Mouse (Mus musculus) left cerebral cortex, adult 11 months (tissue): ENCODE data around the gene Flywch1.

Experiments
- DNase-seq: peaks from one replicate; pipeline ENCODE4 v3.0.0; 2022; ENCODE audit warnings: low spot score

Flywch1 gene

DNA sequence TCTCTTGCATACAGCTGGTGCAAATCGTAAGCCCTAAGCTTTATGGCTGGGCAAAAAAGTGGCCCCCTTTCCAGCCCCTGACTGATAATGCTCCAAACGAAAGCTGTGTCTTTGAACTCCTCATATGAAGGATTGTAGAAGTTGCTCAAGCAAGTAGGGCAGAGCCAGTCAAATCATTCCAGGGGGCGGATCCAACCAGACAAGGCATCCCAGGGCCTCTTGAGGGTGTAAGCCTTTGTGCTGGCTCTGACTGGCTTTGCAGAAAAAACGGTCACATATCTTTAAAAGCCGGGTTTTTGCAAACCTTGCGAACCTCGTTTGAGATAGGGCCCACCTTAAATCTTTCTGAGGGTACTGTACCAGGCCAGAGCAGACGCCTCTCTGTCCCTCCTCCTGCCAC, 27.3 kb downstream of the Flywch1 start:
- DNase-seq, result no peak

DNA sequence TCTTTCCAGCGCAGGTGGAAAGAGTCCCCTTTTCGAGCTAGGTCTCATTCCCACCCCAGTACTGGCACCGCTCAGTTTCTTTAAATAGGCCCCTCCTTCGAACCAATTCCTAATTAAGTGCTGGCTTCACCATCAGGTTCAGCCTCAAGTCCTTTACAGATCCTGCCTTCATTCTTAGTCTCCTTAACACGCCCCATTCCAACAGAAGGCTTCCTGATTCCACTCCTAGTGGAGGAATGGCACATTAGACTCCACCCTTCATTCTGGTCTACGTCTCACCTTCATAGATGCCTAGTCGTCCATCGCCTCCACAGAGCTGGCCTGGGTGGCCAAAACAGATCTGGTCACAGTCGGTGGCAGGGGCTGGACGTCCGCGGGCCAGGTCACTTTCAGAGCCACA, 28.5 kb downstream of the Flywch1 start:
- no peak for DNase-seq

DNA sequence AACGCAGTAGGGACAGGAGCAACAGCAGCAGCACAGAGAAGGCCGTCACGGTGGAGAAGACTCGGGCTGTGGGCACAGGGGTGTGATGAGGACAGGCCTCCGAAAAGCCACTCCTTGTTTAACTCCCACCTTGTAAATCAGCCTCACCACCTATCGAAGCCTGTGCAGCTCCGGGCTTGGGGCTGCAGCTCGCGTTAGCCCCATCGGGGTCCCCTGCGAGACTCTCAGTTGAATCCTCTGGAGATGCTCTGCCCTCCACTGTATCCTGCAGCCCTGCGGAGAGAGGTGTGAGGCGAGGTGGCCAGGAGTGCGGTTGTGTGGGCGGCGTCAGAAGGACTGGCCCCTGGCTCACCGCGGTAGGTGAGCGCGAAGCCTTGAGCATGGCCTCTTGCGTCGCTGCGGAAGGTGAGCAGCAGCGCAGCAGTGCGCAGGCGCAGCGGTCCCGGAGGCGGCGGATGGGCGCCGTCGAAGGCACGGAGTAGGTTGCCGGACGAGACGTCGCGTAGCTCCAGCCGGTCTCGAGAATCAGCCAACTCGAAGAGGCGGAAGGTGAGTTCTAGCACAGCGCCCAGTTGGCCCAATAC, 29.1 kb downstream of the Flywch1 start:
- DNase-seq, result no peak

DNA sequence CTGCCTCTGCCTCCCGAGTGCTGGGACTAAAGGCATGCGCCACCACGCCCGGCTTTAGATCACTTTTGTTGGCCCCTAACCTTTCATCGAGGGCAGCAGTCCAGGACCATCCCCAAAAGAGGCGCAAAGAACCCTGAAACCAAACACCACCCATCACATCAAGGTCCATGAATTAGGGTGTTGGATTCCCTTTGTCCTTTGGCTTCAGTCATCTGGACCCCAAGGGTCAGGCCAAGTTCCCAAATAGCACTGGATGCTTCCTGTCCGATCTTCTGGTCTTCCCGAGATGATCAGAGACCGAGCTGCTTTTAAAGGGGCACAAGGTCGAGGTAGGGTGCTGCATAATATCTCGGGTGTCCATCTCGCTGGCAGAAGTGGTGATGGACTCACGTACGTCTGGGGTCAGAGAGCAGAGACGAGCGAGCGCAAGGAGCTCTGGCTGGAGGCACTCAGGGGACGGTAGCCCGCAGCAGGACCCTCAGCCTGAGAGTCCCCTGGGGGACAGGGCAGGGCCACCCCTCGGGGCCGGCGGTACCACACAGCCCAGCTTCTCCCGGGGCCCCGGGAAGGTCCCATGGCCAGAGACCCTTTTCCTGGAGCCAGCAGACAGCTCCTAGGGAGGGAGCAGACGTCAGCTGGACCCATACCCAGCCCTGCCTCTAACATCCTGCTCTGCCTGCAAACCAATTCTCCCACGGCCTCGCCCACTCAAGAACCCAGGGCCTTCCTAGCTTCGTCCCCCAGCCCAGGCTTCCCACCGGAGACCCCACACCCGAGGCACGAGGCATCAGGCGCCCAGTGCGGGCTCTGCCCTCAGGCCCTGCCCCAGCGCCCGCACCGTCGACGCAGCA, 29.8 kb downstream of the Flywch1 start:
- DNase-seq, result no peak

DNA sequence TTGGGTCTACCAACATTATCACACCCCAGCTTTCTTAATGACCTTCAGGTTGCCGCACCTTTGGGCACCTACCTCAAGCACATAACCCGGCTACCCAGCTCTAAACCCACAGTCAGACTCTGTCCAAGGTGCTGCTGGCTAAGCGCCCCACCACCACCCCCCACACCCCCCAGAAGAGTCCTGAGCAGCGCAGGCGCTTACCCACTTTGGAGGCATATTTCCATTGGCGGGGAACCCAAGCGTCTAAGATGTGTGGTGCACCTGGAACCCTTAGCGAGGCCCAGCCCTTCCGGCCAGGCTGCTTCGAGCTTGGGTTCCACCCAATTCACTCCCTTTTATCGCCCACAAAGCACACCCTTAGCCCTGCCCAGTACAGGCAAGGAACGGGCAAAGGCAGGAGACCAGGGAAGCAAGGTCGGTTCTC, 30.8 kb downstream of the Flywch1 start, which contains the start of gene Paqr4:
Gene Paqr4 (minus strand): TSS at position 270 of the 424 bp plus-strand sequence.
- no peak for DNase-seq

DNA sequence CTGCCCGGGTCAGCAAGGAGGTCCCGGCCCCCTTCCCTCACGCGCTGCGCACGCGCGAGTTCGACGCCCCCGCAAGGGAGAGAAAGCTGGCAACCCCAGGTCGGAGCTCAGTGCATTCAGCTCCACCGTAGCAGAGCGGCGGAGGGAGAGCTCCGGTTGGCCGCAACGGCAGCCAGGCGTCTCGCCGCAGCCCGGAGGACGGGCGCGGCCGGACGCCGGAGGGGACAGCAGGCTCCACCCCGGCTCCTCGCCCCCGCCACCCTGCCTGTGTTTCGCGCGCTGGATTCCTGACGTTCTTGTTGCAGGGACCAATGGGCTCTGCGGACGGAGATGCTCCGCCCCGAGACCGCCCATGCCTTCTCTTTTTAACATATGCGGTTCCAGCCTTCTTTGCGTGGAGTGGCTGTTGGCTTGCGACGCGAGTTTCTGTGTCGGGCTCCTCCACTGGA, 31.2 kb downstream of the Flywch1 start:
- peak; percentile 90 for DNase-seq

DNA sequence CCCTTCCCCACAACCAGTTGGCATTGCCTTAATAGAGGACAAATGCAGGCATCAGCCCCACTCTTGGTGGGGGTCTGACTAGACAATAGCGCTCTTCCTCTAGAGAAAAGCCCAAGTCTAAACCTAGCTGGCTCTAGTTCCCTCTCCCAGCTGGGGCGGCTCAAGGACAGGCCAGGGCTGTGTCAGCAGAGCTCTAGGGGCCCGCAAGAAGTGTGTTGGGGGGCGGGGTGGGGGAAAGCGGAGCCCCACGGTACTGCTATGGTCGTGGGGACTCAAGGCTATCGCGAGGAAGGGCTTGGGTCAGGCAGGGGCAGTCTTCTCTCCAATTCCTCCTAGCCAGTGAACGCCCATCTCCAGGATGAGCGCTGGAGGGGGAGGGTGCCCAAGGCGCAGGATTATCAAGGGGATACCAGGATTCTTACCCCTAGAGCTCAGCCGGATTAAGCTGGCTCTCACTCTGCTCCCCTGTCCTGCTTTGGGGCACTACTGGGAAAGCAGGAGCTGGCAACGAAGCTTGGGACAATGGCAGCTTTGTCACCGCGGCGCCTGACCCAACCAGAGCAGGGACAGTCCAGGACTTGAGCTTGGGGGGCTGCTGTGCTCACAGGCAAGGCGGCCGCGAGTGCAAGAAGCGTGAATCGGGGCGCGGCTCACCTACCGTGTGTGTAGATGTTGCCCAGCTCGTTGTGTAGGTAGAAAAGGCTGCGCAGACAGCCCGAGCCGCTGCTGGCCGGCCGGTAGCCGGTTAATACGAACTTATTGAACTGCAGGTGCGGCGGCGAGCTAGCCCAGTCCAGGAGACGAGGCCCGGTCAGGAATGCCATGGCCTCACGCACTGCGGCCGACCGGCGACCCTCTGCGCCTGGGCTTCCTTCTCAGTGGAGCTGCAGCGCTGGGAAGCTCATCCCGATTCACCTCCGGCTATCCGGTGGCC, 31.9 kb downstream of the Flywch1 start:
- DNase-seq, result no peak

DNA sequence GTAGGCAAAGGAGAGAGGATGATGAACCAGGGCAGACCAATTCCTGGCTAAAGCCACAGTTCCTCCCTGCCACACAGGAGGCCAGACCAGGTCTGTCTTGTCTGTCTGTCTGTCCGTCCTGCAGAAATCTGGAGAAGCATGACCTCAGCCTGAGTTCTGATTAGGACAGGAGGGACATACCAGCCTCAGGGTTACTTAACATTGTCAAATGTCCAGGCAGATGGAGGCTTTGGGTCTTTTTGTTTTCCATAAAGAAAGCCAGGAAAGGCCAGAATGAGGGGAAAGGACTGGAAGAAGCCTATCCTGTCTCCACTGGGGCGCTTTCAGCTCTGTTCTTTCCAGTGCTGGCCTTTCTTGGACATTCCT, 32.6 kb downstream of the Flywch1 start:
- no peak for DNase-seq

DNA sequence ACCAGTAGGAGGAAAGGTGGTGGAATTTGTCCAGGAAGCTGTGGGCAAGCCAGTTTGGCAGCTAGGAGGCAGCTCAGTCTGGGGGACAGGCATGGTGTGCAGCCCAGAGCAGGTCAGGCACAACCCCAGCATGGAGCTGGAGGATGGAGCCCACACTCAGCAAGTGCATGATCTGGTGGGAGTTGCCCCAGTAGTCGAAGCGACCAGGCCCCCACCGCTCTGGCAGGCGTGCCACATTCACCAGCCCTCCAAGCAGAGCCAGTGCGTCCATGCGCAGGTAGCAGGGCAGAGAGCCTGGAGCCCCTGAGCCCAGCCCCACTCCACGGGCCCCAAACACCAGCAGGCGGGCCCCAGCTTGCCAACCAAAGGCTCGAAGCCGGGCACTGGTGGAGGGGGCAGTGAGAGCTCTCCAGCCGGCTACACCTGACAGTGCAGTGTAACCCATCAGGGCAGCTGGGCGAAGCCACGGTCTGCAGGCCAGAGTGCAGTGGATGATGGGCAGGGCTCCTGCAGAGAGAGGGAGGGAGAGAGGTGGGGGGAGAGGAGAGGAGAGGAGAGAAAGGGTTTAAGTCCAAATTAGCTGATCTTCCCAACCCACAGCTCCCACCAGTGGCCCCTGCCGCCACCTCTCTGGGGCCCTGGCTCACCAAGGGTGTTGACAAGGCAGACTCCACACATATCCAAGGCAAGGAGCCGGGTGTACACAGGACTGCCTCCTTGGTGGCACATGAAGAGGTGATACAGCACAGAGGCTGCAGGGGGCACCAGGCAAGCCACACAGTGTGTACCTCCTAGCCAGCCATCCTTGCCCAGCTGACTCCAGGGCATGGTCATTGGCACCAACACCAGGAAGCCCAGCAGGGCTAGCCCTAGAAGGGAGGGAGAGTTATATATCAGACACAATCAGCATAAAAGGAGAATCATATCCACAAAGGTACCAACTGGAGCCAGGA, 33.6 kb downstream of the Flywch1 start:
- DNase-seq, result no peak

DNA sequence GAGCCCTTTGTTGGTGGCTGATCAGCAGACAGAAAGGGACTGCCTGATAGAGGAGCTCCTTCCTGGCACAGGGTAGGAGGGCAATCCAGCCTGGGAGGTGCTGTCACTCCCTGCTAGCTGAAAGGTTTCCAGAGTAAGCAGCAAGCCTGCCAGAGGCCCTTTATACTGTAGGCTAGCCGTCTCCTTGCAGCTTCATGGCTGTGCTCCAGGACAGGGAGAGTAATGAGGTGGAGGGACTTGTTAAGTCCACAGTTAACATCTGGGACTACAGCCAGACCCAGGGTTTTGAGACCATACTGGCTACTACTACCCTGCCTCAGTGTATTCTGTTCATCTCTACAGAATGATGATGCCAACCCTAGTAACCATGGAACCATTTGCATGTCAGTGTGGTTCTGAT, 37.1 kb downstream of the Flywch1 start:
- DNase-seq, result no peak

DNA sequence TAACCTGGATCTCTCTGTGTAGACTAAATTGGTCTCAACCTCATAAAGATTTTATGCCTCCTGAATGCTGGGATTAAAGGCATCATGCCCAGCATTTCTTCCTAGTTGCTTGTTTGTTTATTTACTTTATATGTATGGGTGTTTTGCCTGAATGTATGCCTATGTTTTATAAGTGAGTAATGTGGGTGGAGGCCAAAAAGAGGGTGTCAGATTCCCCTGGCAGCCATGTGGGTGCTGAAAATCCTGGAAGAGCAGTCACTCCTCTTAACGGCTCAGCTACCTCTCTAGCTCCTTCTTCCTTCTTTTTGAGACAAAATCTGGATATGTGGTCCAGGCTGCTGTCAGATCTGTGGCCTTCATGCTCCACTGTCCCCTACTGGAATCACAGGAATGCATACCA, 41.0 kb downstream of the Flywch1 start:
- DNase-seq, result no peak

DNA sequence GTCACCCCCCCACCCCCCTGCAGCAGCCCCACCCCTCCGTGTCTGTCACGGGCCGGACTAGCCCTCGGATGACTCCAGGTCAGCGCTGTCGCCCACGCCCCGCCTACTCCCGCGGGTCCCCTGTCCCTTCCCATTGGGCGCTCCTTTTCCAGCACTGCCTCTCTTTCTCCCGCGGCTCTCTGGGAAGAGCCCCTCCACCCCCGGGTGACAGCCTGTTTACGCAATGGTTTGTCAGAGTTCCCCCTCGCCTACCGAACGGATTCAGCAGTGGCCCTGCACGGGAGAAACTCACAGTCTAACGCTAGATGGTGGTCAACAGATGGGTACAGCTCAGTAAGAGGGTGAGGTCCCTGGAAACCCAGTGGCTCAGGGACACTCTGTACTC, 44.7 kb downstream of the Flywch1 start:
- DNase-seq, result no peak

DNA sequence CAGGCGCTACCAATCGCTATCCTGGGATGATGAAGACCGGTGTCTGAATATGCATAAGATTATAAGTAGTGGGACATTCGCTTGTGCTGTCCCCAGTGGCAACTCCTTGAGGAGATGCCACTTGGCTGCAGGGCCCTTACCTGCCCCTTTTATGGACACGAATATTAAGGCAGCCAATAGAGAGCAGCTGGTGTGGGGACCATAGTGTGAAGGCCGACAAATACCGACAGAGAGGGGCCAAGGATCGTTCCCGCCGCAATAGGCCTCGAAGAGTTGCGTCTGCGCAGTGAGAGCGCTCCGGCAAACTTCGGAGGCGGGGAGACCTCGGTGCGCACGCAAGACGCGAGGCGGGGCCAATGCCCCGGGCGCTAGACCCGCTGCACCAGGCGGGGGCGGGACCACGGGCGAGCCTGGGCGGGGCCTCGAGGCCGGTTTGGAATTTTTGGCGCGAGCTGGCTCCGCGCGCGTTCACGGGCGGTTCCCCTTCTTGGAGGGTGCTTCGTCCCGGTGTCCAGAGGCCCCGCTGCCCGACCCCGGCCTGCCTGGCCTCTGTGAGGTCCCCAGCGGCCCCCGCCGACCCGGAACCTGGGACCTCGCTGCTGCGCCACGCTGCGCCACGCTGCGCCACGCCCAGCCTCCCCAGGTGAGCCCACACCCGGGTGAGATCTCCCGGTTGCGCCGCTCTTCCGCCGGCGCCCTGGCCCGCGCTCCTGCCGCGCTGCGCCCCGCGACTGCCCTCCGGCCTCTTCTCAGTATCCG, 45.2 kb downstream of the Flywch1 start, which contains the start of gene Pkmyt1:
Gene Pkmyt1 (plus strand): TSS at position 338 of the 759 bp plus-strand sequence.
- peak; percentile 87 for DNase-seq

DNA sequence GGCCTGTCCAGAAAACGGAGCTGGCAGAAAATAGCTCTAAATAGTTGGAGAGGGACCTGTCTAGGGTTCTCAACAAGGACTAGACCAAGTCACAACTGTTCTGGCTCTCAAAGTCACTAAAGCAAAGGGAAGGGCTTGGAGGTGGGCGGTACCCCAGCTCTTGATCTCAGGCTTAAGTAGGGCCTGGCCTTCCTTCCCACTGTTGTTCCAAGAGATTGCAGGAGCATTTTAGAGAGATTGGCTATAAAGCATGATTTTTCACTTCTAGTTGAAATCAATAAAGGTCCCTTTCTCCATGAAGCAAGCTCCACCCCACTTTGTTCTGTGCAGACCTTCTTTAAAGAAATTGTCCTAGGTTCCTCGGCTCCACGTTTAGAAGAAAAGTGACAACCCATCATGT, 45.9 kb downstream of the Flywch1 start:
- no peak for DNase-seq

DNA sequence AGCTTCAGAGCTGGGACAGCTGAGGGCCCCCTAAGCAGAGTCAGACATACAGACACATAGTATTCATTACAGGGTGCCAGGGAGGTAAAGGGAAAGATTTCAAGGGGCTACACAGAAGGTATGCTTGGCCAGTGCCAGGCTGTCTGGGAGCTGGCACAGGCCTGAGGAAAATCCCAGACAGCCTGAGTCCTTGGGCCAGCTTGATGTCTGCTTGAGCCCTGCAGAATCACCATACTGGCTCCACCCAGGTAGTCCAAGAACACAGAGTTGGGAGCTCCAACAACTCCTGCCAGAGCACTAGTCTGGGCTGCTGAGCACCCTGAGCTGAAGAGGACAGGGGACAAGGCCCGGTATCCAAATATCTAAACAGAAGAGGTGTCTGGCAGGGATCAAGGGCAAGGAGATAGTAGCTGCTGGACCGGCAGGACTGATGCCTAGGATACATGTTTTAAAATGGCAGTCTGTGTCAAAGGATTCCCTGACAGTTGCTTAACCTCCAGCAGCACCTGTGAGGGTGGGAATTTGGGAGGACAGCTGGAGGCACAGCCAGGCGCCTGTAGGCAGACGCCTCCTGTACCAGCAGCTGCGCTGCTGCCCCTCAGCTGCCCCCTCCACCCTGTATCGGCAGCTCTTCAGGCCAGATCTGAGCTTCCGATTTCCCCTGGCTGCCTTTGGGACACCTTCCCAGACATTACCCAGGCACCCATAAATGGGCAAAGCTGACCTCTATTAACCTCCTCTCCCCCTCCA, 48.9 kb downstream of the Flywch1 start, which contains the start of gene 1520401A03Rik:
Gene 1520401A03Rik (minus strand): TSS at position 408 of the 750 bp plus-strand sequence.
- DNase-seq, result no peak

DNA sequence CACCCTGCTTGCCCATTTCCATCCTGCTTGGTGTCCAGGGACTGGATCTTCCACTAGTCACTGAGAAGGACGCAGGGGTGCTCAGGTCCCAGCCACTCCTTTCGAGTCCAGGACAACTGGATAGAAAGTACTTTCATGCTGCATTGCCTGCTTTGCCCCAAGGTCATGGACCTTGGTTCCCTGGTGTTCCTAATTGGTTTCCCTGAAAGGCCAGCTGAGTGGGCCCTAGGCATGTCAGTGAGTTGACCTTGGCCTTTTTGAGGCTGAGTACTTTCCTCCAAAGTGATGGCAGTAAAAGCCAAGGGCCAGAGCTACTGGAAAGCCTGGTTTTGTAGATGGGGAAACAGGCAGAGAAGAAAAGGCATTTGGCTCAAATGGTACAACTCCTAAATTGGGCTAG, 49.5 kb downstream of the Flywch1 start:
- no peak for DNase-seq

DNA sequence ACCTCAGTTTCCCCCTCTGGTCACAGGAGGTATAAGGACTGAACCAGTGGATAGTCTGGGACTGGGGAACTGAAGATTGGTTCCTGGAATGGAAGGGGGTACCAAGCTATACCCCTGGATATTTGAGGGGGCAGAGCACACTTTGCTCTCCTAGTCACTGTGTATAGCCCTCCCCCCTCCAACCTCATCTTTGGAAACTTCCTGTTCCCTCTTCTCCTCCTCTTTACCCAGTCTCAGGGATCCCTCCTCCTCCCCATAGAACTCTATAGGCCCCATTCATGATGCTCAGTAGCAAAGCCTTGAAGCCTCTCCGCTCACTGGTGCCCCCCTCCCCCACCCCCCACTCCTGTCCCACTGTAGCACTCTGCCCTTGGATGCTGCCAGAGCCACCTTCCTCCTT, 51.9 kb downstream of the Flywch1 start:
- DNase-seq, result no peak

DNA sequence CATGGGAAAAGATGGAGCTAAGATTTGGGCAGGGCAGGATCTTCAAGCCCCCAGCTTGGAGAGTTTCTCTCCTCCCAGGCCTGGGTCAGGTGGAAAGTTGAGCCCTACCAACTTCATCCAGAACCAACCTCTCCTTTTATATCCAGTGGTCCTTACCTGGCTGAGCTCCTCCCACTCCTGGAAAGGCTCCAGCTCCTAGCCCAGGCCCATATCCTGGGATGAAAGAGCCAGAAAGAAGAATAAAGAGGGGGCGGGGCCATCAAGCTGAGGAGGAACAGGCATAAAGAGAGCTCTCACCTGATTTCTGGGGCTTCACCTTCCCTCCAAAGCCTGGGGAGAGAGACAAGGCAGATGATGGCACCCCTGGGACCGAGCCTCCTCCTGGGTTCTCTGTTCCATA, 54.4 kb downstream of the Flywch1 start:
- no peak for DNase-seq

DNA sequence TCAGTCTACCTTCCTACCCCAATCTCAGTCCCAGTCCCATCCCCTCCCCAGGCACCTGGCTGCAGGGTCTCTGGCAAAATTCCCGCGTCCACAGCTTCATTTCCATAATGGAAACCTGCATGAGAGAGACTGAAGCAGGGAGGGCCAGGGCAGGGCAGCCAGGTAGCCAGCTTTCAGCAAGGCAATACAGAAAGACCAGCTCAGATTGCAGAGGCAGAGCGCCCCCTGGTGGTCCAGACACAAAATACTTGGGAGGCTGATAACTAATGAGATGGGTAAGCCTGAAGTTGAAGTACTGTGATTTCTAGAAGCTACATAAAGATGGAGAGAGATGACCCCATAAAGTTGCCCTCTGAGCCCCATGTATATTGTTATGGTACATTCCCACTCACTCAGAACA, 65.2 kb downstream of the Flywch1 start:
- peak; percentile 59 for DNase-seq
